Mouse (Mus musculus) myocyte (in vitro differentiated cells): Measurements from ENCODE around the gene Lrrc56.
A peak's percentile ranks its signal among the peaks of the same experiment; 100 is the strongest.

ENCODE experiments used
- CEBPB ChIP-seq: IDR thresholded peaks from 2 replicates; pipeline ENCODE4 v1.6.1; 2011; ENCODE audit warnings: mild to moderate bottlenecking, moderate library complexity; ENCODE audit not compliant: poor library complexity, insufficient read depth, severe bottlenecking
- E2F4 ChIP-seq: IDR thresholded peaks from one replicate; pipeline ENCODE4 v1.6.1; 2011; ENCODE audit warnings: mild to moderate bottlenecking, control low read depth, moderate library complexity; ENCODE audit not compliant: insufficient read depth
- MAX ChIP-seq: IDR thresholded peaks from one replicate; pipeline ENCODE4 v1.6.1; 2011; ENCODE audit warnings: low read depth, mild to moderate bottlenecking, control low read depth
- MYOD1 ChIP-seq, 3 experiments: IDR thresholded peaks; one replicate each; pipeline ENCODE4 v1.6.1; 2011; ENCODE audit warnings: control low read depth in 2 of 3, low read depth in 2 of 3, mild to moderate bottlenecking in 2 of 3, moderate library complexity in 1 of 3; ENCODE audit not compliant: insufficient read length in 2 of 3, control insufficient read depth in 1 of 3
- POLR2A ChIP-seq: IDR thresholded peaks from one replicate; pipeline ENCODE4 v1.6.1; 2011; ENCODE audit warnings: low read depth, mild to moderate bottlenecking, control low read depth, moderate library complexity; ENCODE audit not compliant: insufficient read length
- POLR2AphosphoS2 ChIP-seq: IDR thresholded peaks from one replicate; pipeline ENCODE4 v1.6.1; 2011; ENCODE audit warnings: low read depth, control low read depth; ENCODE audit not compliant: insufficient read length
- REST ChIP-seq: IDR thresholded peaks from one replicate; pipeline ENCODE4 v1.6.1; 2011; ENCODE audit warnings: mild to moderate bottlenecking, control low read depth, moderate library complexity; ENCODE audit not compliant: insufficient read depth, insufficient read length
- SRF ChIP-seq: IDR thresholded peaks from one replicate; pipeline ENCODE4 v1.6.1; 2011; ENCODE audit warnings: low read depth; ENCODE audit not compliant: control insufficient read depth, insufficient read length
- TCF12 ChIP-seq: IDR thresholded peaks from one replicate; pipeline ENCODE4 v1.6.1; 2011; ENCODE audit warnings: mild to moderate bottlenecking, control low read depth; ENCODE audit not compliant: poor library complexity, insufficient read depth, severe bottlenecking
- TCF3 ChIP-seq: IDR thresholded peaks from one replicate; pipeline ENCODE4 v1.6.1; 2011; ENCODE audit warnings: low read depth, control low read depth; ENCODE audit not compliant: insufficient read length
- USF1 ChIP-seq: IDR thresholded peaks from one replicate; pipeline ENCODE4 v1.6.1; 2011; ENCODE audit warnings: low read depth, mild to moderate bottlenecking, control low read depth, moderate library complexity

DNA sequence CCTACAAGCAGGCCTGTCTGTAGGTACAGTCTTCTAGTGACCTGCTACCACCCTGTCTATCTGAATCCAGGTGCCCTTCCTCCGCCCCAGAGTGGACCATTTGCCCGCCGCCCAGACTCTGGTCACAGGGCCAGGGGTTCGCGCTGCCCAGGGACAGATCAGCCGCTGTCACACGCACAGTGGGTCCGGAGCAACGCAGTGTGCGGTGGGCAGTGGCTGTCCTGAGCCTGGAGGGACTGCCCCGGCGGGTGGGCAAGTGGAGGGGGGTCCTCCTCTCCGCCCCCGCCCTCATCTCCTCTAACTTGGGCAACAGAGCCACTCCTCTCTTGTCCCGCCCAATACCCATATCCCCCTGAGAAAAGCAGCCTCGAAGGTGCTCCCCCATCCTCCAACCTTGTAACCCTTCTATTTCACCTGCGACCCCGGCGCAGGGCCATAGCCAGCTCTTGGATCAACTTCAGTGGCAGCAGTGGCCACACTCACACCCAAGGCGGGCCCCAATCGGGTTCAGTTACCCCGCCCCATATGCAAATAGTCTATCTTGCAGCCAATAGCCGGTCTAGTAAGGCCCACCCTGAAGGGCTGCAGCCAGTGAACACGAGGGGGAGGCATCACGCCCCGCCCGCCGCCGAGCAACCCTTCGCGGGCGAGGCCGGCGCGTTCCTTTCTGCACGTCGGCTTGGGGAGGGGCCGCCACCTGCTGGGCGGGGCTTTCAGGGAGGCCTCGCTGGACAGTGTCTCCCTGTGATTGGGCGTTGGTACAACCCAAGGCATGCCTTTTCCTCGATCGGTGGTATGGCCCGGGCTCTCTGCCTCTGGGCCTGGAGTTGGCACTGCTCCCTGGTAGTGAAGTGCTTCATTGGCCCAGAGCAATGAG lies 27.5 kb downstream of the Lrrc56 start:
- TF ChIP-seq POLR2A, result peak; percentile 41
- TF ChIP-seq POLR2AphosphoS2, result peak; percentile 55
- peak in 2 of 3 experiments; percentile 33 to 59 for TF ChIP-seq MYOD1 (IDR thresholded peaks at IDR 0.05; ENCODE audit: control insufficient read depth in 1 of 3, insufficient read length in 2 of 3, low read depth in 2 of 3)
- no peak for TF ChIP-seq USF1
- TF ChIP-seq MAX, result no peak
- TF ChIP-seq E2F4, result no peak
- TF ChIP-seq CEBPB, result no peak
- TF ChIP-seq TCF12, result no peak
- TF ChIP-seq REST, result no peak
- no peak for TF ChIP-seq TCF3
- TF ChIP-seq SRF, result peak; percentile 52
